Mouse (Mus musculus) adrenal gland, postnatal 25 days (tissue): Measurements from ENCODE around the gene Olfr750. TPM values are rescaled to one million over a fixed set of nuclear protein-coding genes. Genes with fewer than 3 reads are reported as not detected.

Experiments
- DNase-seq: peaks from one replicate; pipeline ENCODE4 v3.0.0; 2021; ENCODE audit warnings: mixed read lengths
- total RNA-seq: library from RNA; stranded (reverse); gene quantifications from 2 replicates; pipeline ENCODE4 v1.2.3, GENCODE M21; 2021

Gene Olfr750
- total RNA-seq, 1 experiment from 2014 or later, result not detected

DNA sequence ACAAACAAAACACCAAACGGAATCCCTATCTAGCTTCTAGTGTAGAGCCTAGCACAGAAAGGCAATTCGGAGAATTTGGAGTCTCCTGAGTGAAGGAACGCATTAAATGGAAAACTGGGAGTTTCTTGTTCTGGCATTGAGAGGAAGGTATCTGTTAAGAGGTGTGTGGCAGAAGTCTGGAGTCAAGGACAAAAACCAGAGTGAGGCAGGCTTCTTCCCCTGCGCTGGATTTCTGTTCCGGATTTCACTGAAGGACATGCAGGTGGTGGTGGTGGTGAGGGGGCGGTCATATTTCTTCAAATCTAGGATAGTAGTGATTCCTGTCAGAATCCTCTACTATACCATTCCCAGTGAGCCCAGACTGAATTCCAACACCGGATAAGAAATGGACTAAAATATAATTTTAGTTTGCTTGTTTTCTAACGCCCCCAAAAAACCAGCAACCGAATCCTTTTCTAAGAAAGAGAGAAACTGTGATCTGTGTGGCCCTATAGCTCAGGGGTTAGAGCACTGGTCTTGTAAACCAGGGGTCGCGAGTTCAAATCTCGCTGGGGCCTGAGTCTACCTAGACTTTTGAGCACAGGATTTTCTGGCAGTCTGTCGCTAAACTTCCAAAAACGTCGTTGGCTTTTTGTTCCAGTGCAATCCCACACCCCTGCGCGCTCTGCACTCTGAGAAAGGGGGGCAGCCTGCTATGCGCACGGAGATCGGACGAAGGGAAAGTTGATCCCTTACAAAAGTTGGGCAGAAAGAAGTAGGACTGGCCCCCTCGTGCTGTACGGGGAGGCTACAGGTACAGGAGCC lies 14.1 kb upstream of the Olfr750 start:
- peak; percentile 87 for DNase-seq

DNA sequence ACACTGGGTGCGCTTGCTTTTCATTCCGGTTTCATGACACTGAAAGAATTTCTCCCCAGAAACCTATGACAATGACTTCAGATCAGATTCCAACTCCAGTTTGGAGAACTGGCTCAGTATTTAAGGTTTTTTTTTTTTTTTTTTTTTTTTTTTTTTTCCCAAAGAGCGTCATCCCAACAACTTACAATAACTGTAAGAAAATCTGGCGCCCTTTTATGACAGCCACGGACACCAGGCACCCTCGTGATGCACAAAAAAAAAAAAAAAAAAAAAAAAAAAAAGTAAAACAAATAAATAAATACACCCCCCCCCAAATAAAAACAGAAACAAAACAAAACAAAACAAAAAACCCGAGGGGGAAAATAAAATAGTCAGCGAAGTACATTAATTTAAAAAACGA lies 13.5 kb upstream of the Olfr750 start:
- DNase-seq, result no peak

DNA sequence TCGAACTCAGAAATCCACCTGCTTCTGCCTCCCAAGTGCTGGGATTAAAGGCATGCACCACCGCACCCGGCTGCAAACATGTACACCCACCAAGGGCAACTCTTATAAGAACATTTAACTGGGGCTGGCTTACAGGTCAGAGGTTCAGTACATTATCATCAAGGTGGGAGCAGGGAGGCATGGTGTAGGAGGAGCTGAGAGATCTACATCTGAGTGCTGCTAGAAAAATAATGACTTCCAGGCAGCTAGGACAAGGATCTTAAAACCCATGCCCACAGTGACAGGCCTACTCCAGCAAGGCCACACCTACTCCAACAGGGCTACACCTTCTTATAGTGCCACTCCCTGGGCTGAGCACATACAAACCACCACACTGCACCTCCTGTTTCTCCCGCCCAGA lies 11.7 kb upstream of the Olfr750 start:
- DNase-seq, result no peak

DNA sequence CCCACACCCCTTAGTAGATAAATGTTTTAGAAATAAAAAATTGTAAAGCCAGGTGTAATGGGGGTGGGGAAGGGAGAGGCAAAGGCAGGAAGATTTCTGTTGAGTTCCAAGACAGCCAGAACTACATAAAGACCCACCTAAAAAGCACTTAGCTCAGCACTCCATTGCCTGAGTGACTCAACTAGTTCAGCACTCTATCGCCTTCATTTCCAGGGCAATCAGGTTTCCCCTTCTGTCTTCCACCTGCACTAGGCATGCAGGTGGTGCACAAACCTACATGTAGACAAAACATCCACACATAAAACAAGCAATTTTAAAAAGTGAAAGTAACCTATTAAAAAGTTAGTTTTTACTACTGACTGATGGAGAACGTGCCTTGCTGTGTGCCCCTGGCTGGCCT lies 10.9 kb upstream of the Olfr750 start:
- no peak for DNase-seq

DNA sequence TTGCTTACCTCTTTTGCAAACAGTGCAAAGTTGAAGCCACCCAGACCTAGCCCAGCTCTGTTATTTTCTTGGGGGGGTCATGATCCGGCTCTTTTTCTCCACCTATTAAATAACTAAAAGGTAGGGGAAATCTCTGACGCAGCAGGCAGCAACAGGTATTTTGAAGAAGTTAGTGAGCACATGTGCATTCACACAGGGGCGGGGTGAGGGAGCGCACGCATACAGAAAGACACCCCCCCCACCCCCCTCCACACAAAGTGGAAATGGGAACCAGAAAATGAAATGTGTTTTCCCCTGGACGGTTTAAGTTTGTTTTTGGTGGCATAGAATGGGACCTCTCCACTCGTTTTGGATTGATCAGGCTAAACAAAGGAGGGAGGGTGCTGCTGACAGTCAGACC lies 9.6 kb upstream of the Olfr750 start:
- DNase-seq, result no peak

DNA sequence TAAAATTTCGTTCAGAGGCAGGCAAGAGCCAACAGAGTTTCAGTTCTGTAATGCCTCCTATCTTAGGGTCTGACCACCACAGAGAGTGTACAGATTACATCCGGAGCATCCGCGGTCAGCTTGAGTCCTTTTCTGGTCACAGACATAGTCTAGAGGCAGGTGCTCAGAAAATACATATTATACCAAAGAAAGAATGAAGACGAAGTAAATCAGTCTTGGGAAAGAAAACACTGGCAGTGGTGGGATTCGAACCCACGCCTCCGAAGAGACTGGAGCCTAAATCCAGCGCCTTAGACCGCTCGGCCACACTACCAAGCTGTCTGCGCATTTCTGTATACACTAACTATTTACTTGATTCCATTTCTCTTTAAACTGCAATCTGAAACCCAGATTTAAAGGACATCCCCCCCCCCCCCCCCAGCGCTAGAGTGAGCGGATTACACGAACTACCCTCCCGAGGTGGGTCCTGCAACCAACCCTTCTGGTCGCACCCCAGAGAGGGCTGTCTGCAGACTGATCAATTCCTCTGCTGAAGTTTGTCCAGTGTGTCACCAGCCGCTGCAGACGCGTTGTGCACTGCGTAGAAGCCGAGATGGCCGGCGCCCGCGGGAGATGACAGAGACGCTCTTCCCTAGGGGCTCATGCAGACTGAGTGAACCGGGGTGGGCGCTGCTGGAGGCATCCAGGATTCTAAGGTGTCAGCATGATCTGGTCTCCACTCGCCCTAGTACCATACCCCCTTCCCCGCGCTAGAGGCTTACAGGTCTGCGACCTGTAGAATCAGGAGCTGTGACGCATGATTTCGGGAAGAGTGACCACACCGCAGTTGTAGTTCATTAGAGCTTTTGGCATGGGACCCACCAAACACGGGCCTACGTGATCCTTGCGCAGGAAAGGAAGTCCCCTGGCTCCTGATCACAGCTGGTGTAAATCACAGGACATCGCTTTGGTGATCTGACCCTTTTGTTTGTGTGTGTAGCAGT lies 8.7 kb upstream of the Olfr750 start:
- DNase-seq, result peak; percentile 70

DNA sequence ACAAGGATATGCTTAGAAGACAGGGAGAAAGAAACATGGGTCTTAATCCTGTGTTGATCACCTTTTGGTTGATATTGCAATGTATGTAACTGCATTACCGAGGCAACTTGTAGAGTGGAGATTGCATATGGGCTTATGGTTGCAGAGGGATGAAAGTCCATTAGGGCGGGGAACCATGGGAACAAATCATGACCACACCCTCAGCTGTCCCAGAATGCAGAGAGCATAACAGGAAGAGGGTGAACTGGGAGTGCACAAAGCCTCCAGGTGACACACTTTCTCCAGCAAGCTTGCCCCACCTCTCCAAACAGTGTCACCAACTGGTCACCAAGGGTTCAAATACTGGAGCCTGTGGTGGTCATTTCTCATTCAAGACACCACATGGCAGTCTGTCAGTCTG lies 6.8 kb upstream of the Olfr750 start:
- DNase-seq, result no peak

DNA sequence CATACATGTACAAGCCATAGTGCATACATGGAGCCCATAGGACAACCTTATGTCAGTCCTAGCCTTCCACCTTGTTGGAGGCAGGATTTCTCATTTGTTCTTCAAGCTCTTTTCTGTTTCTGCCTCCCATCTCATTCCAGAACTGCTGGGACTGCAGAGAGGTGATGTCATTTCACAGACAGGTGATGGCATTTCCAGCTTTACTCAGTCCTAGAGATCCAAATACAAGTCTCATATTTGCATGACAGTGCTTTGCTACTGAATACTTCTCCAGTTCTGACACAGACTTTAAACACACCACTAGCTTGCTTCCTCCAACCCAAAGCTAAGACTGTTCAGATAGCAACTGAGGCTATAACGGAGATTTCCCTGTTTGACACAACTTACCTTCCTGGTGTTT lies 4.9 kb upstream of the Olfr750 start:
- no peak for DNase-seq

DNA sequence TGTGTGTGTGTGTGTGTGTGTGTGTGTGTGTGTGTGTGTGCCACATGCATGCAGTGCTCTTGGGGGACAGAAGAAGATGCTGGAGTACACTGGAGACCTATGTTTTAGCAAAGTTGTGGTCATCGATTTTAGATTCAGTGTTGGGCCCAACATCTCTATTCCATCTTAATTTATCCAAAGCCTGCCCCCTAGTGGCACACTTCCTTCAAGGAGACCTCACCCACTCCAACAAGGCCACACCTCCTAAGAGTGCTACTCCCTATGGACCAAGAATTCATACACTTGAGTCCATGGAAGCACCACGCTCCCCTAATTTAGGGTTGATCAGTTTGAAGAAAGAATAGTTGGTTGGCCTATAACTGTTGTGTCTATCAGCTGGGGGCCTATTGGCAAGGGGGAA lies 4.6 kb downstream of the Olfr750 start:
- DNase-seq, result peak; percentile 26

DNA sequence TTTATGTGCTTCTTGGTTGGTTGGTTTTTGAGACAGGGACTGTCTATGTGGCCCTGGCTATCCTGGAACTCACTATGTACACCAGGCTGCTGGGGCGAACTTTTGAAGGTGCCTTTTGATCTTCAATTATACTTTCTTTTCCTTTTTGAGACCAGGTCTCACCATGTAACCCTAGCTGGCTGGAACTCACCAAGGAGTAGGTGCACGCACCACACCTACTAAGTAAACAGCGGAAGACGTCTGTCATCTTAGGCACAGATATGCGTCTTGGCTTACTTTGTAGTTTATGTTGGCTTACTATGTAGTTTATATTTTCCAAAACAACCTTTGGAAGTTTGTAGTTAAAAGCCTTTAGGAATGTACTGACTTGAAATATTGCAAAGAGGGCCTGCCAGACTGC lies 5.3 kb downstream of the Olfr750 start:
- no peak for DNase-seq

DNA sequence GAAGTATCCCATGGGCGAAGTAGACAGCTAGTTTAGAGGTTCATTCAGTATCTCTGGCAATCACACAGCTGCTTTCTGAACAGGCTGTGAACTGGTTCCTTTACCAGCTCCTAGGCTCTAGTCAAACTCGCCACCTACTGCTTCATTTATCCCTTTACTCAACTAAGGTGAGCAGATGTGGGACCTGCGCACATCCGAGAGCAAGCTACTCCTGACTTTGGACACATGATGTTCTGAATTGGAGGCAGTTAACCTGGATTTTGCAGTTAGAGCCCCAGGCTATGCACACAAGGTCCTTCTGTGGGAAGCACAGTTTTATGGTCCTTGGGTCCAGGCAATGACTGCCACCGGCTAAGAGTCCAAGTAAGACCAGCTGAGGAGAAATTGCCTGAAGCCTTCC lies 13.5 kb downstream of the Olfr750 start:
- no peak for DNase-seq

DNA sequence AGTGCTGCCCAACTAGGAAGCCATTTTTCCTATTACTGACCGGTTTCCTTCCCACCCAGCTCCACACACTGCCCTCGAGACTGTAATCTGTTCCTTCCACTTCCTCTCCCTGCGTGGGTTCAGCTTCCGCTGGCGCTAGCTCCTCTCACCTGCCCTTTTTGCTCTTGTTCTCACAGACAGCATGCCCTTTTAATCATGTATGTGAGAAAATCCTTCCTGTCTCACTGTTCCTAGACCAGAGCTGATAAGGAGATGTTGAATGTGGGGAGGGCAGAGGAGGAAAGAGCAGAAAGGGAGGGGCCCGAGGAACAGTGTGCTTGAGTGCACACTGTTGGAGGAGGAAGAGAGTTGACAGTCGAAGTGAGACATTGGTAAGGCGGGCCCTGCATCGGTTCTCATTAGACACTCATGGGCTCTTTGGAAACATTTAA lies 16.8 kb downstream of the Olfr750 start, which contains the start of gene Rnase12:
TSS of gene Rnase12 (minus strand) at position 261 of the 431 bp plus-strand sequence.
- DNase-seq, result no peak

DNA sequence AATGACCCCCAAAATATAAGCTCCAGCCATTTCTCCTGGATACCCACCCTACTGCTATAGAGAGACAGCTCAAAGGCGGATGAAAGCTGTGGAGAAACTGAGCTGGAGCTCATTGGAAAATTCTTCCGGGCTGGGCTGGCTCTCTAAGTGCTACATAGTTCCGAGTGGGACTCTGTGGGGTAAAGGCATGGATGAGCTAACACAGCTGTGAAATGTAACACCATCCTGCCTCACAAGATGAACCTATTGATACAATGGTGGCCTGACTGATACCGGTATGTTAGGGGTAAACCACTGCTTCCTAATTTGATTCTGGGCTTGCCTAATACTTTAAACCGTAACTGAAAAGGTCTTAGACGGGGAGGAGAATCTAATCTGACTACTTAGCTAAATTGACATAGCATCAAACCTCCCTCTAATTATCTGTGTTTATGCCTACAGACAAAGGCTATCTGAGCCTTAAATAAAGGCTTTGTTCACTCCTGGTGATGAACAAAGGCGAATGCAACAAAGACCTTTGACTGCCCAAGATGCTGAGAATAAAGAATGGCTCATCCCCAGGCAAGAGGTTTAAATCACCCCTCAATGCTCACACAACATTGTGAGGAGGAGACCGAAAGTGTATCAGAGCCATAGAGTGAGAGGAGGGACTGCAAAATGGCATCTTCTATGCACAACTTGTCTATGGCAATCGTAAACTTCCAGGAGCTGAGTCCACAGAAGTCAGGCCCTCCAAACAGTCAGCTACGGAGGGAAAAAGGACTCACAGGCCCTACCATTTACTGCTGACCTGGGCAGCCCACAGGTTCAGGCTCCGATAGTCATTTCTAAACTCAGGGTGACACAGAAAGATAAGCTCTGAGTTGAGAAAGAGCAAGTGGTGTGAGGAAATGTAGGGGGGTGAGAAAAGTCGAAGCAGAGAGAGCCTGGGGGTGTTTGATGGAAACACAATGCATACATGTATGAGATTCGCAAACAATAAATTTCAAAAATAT lies 19.7 kb downstream of the Olfr750 start:
- DNase-seq, result no peak

DNA sequence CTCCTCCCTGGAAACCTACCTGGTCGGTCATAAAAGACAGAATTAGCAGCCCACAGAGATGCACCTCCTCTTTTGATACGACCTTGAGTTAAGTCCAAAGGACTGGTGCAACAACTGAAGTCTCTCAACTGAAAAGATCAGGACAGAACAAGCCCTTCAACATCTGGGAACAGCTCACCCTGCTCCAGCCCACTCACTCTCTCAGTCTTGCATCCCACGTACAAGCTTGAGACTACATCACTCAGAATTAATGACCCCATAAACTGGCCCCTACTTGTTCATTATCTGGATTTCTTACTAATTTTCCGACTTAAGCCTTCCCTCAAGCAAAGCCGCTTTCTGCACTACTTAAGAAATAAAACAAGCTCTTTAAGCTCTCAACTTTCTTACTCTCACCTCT lies 21.1 kb downstream of the Olfr750 start:
- DNase-seq, result no peak

DNA sequence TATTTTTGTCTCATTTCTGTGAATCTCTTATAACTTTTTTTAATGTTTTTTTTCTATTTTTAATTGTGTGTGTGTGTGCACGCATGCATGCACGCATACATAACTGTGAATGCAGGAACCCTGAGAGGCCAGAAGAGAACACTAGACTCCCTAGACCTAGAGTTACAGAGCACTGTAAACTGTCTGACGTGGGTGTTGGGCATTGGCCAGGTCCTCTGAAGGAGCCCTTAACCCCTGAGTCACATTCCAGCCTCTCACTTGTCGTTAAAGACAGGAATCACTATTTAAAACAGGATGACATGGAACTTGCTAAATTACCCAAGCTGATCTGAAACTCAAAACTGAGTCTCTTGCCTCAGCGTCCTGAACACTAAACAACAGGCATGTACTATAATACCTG lies 22.3 kb downstream of the Olfr750 start:
- DNase-seq, result no peak

DNA sequence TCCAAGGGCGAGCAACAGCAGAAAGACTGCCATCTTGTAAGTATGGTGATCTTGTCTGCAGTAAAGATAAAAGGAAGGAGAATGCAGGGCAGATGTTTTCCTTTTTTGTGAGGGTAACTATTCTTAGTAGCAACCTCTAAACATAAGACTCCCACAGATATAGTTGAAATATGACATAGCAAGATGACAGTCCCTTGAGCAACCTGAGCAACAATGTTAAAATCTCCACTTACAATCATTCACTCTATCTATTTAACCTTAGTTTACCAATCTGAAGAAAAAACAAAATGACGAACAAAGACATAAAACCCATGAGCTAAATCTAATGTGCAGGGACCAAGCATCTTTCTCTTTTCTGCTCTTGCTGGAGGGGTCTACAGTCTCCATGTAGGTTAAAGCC lies 24.2 kb downstream of the Olfr750 start, which contains the start of gene Rnase11:
TSS of gene Rnase11 (minus strand) at position 101 of the 400 bp plus-strand sequence.
- DNase-seq, result no peak

DNA sequence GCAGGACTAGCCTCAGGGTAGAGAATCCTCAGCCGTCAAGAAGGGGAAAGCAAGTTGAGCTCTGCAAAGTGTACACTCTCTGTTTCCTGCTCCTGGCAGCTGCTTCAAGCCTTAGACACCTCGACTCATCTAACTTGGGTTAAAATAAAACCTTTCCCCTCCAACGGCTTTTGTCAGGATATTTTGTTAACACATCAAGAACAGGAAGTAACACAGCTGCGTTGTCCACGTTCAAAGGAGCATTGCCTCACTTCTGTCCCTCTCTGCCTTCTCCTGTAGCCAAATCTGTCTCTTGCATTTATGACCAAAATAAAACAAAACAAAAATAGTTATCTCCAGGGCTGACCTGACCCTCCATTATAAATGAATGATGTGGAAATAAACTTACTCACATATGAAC lies 26.4 kb downstream of the Olfr750 start:
- no peak for DNase-seq

DNA sequence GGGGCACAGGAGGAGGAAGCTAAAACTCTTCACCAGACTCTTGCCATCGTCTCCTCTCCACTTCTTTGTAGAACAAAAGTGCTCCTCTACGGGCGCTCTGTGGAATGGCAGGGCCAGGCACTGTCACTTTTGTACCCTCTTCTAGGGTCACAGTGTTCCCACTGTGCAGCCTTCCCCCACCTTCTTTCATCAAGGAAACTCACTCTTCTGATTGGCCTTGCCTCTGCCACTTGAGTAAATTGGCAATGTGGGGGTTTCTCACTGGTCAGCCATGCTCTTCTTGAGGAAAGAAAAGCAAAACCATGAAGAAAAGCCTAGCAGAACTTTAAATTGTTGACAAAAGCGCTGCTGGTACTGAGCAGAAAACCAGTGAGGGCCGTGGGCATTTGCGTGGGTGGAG lies 32.5 kb downstream of the Olfr750 start, which contains the start of gene Rnase9:
TSS of gene Rnase9 (minus strand) at position 101 of the 400 bp plus-strand sequence.
- no peak for DNase-seq

DNA sequence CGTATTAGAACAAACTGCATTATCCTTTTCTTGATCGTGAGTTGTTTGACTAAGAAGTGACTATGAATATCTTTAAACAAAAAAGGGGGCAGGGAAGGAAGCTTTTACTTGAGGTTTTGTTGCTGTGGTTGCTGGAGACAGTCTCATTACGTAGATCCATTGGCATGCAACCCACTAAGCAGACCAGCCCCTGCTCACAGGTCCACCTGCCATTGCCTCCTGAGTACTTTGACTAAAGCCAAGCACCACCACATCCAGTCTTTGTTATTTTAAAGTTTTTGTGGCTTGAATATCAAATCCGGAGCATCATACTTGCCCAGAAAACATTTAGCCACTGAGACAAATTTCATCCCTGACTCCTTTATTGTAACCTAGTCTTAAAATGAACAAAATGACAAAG lies 38.0 kb downstream of the Olfr750 start:
- DNase-seq, result no peak

DNA sequence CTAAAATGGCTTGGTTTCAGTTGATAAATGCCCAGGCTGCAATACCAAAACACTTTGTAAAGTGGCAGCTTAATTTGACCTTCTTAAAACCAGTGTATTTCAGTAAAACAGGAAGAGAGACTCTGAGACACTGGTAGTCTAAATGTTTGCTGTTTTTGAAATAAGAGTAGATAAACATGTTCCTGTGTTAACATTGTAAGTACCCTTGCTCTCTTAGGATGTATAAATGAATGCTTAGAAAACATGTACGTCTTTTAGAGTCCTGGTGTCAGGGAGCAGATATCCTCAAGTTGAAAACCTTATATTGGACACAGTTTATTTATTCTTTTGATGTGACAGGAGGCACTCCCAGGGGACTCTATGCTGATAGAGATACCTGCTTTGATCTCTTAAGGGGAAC lies 39.0 kb downstream of the Olfr750 start:
- DNase-seq, result no peak

DNA sequence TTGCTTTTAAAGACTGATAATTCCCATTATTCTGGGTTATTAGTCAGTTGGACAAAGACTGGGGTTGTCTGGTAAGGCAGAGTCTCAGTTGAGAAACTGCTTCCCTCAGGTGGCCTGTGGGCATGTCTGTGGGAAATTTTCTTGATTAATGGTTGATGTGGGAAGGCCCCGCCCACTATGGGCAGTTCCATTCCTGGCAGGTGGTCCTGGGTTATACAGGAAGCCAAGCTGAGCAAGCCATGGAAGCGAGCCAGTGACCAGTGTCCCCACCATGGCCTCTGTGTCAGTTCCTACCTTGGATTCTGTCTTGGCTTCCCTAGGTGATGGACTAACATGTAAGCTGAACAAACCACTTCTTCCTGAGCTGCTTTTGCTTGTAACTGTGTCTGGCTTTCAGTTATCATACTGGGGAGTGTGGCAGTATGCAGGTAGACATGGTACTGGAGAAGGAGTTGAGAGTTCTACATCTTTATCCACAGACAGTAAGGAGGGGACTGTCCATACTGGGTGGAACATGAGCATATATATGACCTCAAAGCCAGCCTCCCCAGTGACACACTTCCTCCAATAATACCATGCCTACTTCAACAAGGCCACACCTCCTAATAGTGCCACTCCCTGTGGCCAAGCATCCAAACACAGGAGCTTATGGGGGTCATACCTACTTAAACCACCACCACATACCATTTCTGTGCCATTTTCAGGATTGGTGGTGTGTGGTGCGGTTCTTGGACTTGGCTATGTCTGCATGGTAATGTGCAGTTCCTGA lies 46.7 kb downstream of the Olfr750 start:
- no peak for DNase-seq
